7 mouse cellular contexts compared by ENCODE assay signal in genomic region chr5:15935831-15936710, GRCm38 (mm10). TPM values are rescaled to one million over a fixed set of nuclear protein-coding genes. Genes with fewer than 3 reads are reported as not detected.
DNase-seq lines count a peak whose midpoint lies in the region; ATAC-seq lines count a peak whose summit lies in the region.

No protein-coding gene starts in this region.

- peak overlapping the region; percentile 80 for H3K4me2 ChIP-seq in heart, embryonic 16.5 days (ENCODE audit: low read depth, low read length)
- H3K4me2 ChIP-seq in midbrain, embryonic 14.5 days (ENCODE audit: low read length), result peak overlapping the region; percentile 73

- H3K36me3 ChIP-seq in heart, embryonic 16.5 days (ENCODE audit: control insufficient read depth, insufficient read depth), result no peaks in the 10 kb centered on the region
- H3K36me3 ChIP-seq in midbrain, embryonic 14.5 days (ENCODE audit: control insufficient read depth, insufficient read depth, low read length), result no peaks in the 10 kb centered on the region

- peak overlapping the region; percentile 93 for H3K27ac ChIP-seq in heart, embryonic 16.5 days (ENCODE audit: low read length)
- H3K27ac ChIP-seq in midbrain, embryonic 14.5 days (replicated peaks; ENCODE audit: low read depth, low read length), result peak overlapping the region; percentile 98

- H3K9ac ChIP-seq in heart, embryonic 16.5 days (ENCODE audit: low read length), result peak overlapping the region; percentile 94
- peak overlapping the region; percentile 93 for H3K9ac ChIP-seq in midbrain, embryonic 14.5 days (replicated peaks; ENCODE audit: low read length)

- peaks cover 8% of the 10 kb centered on the region for H3K4me1 ChIP-seq in heart, embryonic 16.5 days (ENCODE audit: control insufficient read depth, insufficient read depth, low read length)
- H3K4me1 ChIP-seq in midbrain, embryonic 14.5 days (ENCODE audit: control insufficient read depth, insufficient read depth, low read length), result no peaks in the 10 kb centered on the region

- 33% methylated on average over 14 of the region's 14 CpGs for WGBS in heart, embryonic 16.5 days
- WGBS in midbrain, embryonic 14.5 days, result 20% methylated on average over 14 of the region's 14 CpGs

- no peaks in the 10 kb centered on the region for H3K9me3 ChIP-seq in heart, embryonic 16.5 days (replicated peaks; ENCODE audit: control insufficient read depth, low read length)
- H3K9me3 ChIP-seq in midbrain, embryonic 14.5 days (ENCODE audit: control insufficient read depth, low read length), result no peaks in the 10 kb centered on the region

- ATAC-seq in heart, embryonic 16.5 days (replicated peaks; ENCODE audit: extremely low read depth, insufficient read depth, low FRiP score), result no peak
- no peak for ATAC-seq in midbrain, embryonic 14.5 days (ENCODE audit: low FRiP score, low TSS enrichment)

- intact Hi-C loops in left cerebral cortex, postnatal 4 days (cut with DNase I), result loop anchor here (5.0 to 10.0 kb wide), 4 partner anchors 101 to 356 kb away; no protein-coding TSS in a partner anchor

- DNase-seq in left cerebral cortex, adult 18-20 months (ENCODE audit: low spot score in 2 of 2), result peak; percentile 26 to 27
- DNase-seq in left cerebral cortex, postnatal 4 days, result no peak
- peak; percentile 45 to 49 for DNase-seq in cerebellum, postnatal 25 days
- peak; percentile 66 for DNase-seq in midbrain, embryonic 14.5 days
- no peak for DNase-seq in T-cell, adult 2 months (ENCODE audit: low spot score)
- no peak for DNase-seq in ovary, adult 18-20 months (ENCODE audit: low spot score)

- peak overlapping the region; percentile 84 for H3K4me3 ChIP-seq in heart, embryonic 16.5 days (ENCODE audit: low read length)
- peak overlapping the region; percentile 60 for H3K4me3 ChIP-seq in midbrain, embryonic 14.5 days (replicated peaks; ENCODE audit: low read depth, low read length)

- no peaks in the 10 kb centered on the region for H3K27me3 ChIP-seq in heart, embryonic 16.5 days (ENCODE audit: control insufficient read depth, insufficient read depth, low read length)
- H3K27me3 ChIP-seq in midbrain, embryonic 14.5 days (ENCODE audit: control insufficient read depth, insufficient read depth, low read length), result peaks cover 22% of the 10 kb centered on the region; the same call in 1 of the 2 replicates

RNA-seq across cellular contexts. Expression of gene Cacna2d1, which starts 1.6 kb away (rescaled TPM):
- 100 to 1,000 TPM; 181 TPM for total RNA-seq in left cerebral cortex, adult 18-20 months (2021)
- total RNA-seq in left cerebral cortex, postnatal 4 days (2021), result 100 to 1,000 TPM; 135 to 138 TPM
- 14.9 and 15.2 TPM in 2 replicates for polyA plus RNA-seq in heart, embryonic 16.5 days (2015; fragmentation: Nextera tagmentation; extraction: Ambion mirVana)
- polyA plus RNA-seq in midbrain, embryonic 14.5 days (2014; fragmentation: Nextera tagmentation; extraction: Ambion mirVana), result 46.3 and 52.9 TPM in 2 replicates

Comparison
In these comparisons a context has a peak if more than half of its experiments do, and no peak if none do; other contexts are left out.
1. DNase-seq: peak in left cerebral cortex, adult 18-20 months (2 of 2), cerebellum, postnatal 25 days (2 of 2) and midbrain, embryonic 14.5 days (single experiment); none in left cerebral cortex, postnatal 4 days (single experiment), T-cell, adult 2 months (single experiment) and ovary, adult 18-20 months (single experiment).